Mouse (Mus musculus) heart, adult 18-20 months (tissue): ENCODE measurements at regions not wholly inside any gene's neighbourhood (a gene's known extent, or its start where the extent isn't known, plus 50 kb on each side); places are given as distances from the start of the nearest gene placed in this dataset.

Experiments
- DNase-seq, 2 experiments: peaks; one replicate each; pipeline ENCODE4 v3.0.0; 2021 to 2022; ENCODE audit warnings: mixed read lengths in 1 of 2

GRCm38 (mm10) chr9:101649816-101650215, 211.8 kb upstream of the 9630041A04Rik start:
- DNase-seq = no peak

GRCm38 (mm10) chr9:101641524-101641923, 220.1 kb upstream of the 9630041A04Rik start:
- DNase-seq = no peak

- DNase-seq = no peak
Measured at GRCm38 (mm10) chr9:101640598-101640997, 221.0 kb upstream of the 9630041A04Rik start.

- no peak for DNase-seq
Measured at GRCm38 (mm10) chr9:101616261-101616660, 245.4 kb upstream of the 9630041A04Rik start.

GRCm38 (mm10) chr9:101615176-101615575, 246.5 kb upstream of the 9630041A04Rik start:
- no peak for DNase-seq

GRCm38 (mm10) chr9:101613933-101614332, 247.7 kb upstream of the 9630041A04Rik start:
- no peak for DNase-seq

- peak; percentile 39 to 54 for DNase-seq
Measured at GRCm38 (mm10) chr9:101613471-101613870, 248.2 kb upstream of the 9630041A04Rik start.

- DNase-seq = peak in 1 of 2 experiments; percentile 8
Measured at GRCm38 (mm10) chr9:101612971-101613370, 248.7 kb upstream of the 9630041A04Rik start.

GRCm38 (mm10) chr9:101612571-101612970, 249.1 kb upstream of the 9630041A04Rik start:
- DNase-seq = peak; percentile 20 to 38

GRCm38 (mm10) chr9:101611481-101611880, 250.2 kb upstream of the 9630041A04Rik start:
- DNase-seq = peak in 1 of 2 experiments; percentile 20

GRCm38 (mm10) chr9:101610806-101611443, 250.7 kb upstream of the 9630041A04Rik start:
- no peak for DNase-seq

- no peak for DNase-seq
Measured at GRCm38 (mm10) chr9:101610338-101610737, 251.3 kb upstream of the 9630041A04Rik start.

GRCm38 (mm10) chr9:101602799-101603198, 258.8 kb upstream of the 9630041A04Rik start:
- DNase-seq = no peak

GRCm38 (mm10) chr9:101596898-101597297, 264.7 kb upstream of the 9630041A04Rik start:
- no peak for DNase-seq

- DNase-seq = no peak
Measured at GRCm38 (mm10) chr9:101595101-101595650, 266.5 kb upstream of the 9630041A04Rik start.

- no peak for DNase-seq
Measured at GRCm38 (mm10) chr9:101592621-101593020, 269.0 kb upstream of the 9630041A04Rik start.

GRCm38 (mm10) chr9:101591681-101592080, 270.0 kb upstream of the 9630041A04Rik start:
- DNase-seq = no peak

- peak; percentile 81 to 84 for DNase-seq
Measured at GRCm38 (mm10) chr9:101590310-101590709, 271.3 kb upstream of the 9630041A04Rik start.

- no peak for DNase-seq
Measured at GRCm38 (mm10) chr9:101581064-101581463, 280.6 kb upstream of the 9630041A04Rik start.

GRCm38 (mm10) chr9:101570714-101571113, 290.9 kb upstream of the 9630041A04Rik start:
- DNase-seq = no peak

- DNase-seq = no peak
Measured at GRCm38 (mm10) chr9:101563196-101563595, 298.4 kb upstream of the 9630041A04Rik start.

- DNase-seq = no peak
Measured at GRCm38 (mm10) chr9:101559366-101559765, 302.3 kb upstream of the 9630041A04Rik start.

- DNase-seq = no peak
Measured at GRCm38 (mm10) chr9:101555011-101555673, 303.5 kb upstream of the Ppp2r3a start.
